Mouse (Mus musculus) liver, embryonic 14.5 days (tissue): ENCODE data around the gene Ldlrap1.

Experiments
- CTCF ChIP-seq: IDR thresholded peaks from 2 replicates; pipeline ENCODE4 v1.5.1; 2016; ENCODE audit warnings: antibody characterized with exemption, low read depth, control low read depth
- EP300 ChIP-seq: IDR thresholded peaks from 2 replicates; pipeline ENCODE4 v1.6.1; 2016; ENCODE audit warnings: antibody characterized with exemption, low read depth

DNA sequence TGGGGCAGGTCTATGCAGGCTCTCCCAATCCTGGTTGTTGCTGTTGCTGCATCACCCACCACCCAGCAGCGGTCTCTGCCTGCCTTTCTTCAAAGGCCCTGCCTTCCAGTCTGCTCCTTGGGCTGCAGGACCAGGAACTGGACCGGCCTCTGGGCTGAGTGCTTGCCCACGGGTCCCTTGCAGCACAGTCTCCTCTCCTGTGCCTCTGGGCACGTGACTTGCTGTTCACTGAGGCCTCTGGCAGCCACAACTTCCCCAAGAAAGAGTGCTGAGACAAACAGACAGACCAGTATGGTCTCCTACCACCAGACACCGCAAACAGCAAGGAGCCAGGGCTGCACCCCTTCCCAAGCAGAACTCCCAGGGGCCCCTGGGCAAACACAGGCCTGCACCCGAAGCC is 5.5 kb downstream of the Ldlrap1 start:
- TF ChIP-seq CTCF (no peak), EP300 (no peak)
